Mouse (Mus musculus): ENCODE data around the gene Frrs1.

- no peak for TF ChIP-seq CTCF (IDR thresholded peaks at IDR 0.05; ENCODE audit: borderline replicate concordance, insufficient read depth, low read depth, low read length)
- no peak for TF ChIP-seq POLR2A (IDR thresholded peaks at IDR 0.05; ENCODE audit: borderline replicate concordance, insufficient read depth, low read length)
Observed at GRCm38 (mm10) chr3:116892206-116892563, 32.9 kb downstream of the Frrs1 start.

All from cerebellum, adult 2 months (tissue).